Mouse (Mus musculus): ENCODE data around the gene Dph1.

The Dph1 gene

GRCm38 (mm10) chr11:75173095-75173798 is 17.8 kb downstream of the Dph1 start:
- peak; percentile 94 to 96 for DNase-seq (ENCODE audit: low spot score in 2 of 2)

GRCm38 (mm10) chr11:75172151-75173094 is 18.6 kb downstream of the Dph1 start:
- DNase-seq (ENCODE audit: low spot score in 2 of 2) = peak; percentile 71

- DNase-seq (ENCODE audit: low spot score in 2 of 2) = no peak
These were observed 19.7 kb downstream of the Dph1 start for GRCm38 (mm10) chr11:75171186-75171865.

GRCm38 (mm10) chr11:75170136-75170751 is 20.8 kb downstream of the Dph1 start:
- DNase-seq (ENCODE audit: low spot score in 2 of 2) = peak; percentile 91 to 94

GRCm38 (mm10) chr11:75169405-75170080 is 21.5 kb downstream of the Dph1 start, which contains the start of gene Hic1:
Gene Hic1, minus strand, starts transcription at chr11:75169519.
- DNase-seq (ENCODE audit: low spot score in 2 of 2) = no peak

GRCm38 (mm10) chr11:75168590-75169361 is 22.3 kb downstream of the Dph1 start:
- DNase-seq (ENCODE audit: low spot score in 2 of 2) = peak; percentile 76 to 80

- no peak for DNase-seq (ENCODE audit: low spot score in 2 of 2)
These were observed 23.1 kb downstream of the Dph1 start for GRCm38 (mm10) chr11:75167643-75168589.

- no peak for DNase-seq (ENCODE audit: low spot score in 2 of 2)
These were observed 24.0 kb downstream of the Dph1 start for GRCm38 (mm10) chr11:75166861-75167642.

GRCm38 (mm10) chr11:75166193-75166842 is 24.7 kb downstream of the Dph1 start:
- DNase-seq (ENCODE audit: low spot score in 2 of 2) = no peak

- DNase-seq (ENCODE audit: low spot score in 2 of 2) = peak; percentile 82 to 83
These were observed 25.4 kb downstream of the Dph1 start for GRCm38 (mm10) chr11:75165441-75166192.

- no peak for DNase-seq (ENCODE audit: low spot score in 2 of 2)
These were observed 26.3 kb downstream of the Dph1 start for GRCm38 (mm10) chr11:75164750-75165149.

GRCm38 (mm10) chr11:75164051-75164450 is 27.0 kb downstream of the Dph1 start:
- DNase-seq (ENCODE audit: low spot score in 2 of 2) = no peak

- DNase-seq (ENCODE audit: low spot score in 2 of 2) = no peak
These were observed 27.7 kb downstream of the Dph1 start for GRCm38 (mm10) chr11:75163379-75163778.

GRCm38 (mm10) chr11:75162591-75163080 is 28.4 kb downstream of the Dph1 start:
- DNase-seq (ENCODE audit: low spot score in 2 of 2) = no peak

- DNase-seq (ENCODE audit: low spot score in 2 of 2) = no peak
These were observed 29.5 kb downstream of the Dph1 start for GRCm38 (mm10) chr11:75161417-75162008.

GRCm38 (mm10) chr11:75160954-75161353 is 30.1 kb downstream of the Dph1 start:
- DNase-seq (ENCODE audit: low spot score in 2 of 2) = no peak

Measured in frontal cortex, postnatal 36 days (tissue).